Mouse (Mus musculus) adrenal gland, postnatal 36 days (tissue): ENCODE measurements at regions not wholly inside any gene's neighbourhood (a gene's known extent, or its start where the extent isn't known, plus 50 kb on each side); places are given as distances from the start of the nearest gene placed in this dataset.

ENCODE experiments used
- DNase-seq, 2 experiments: peaks; one replicate each; pipeline ENCODE4 v3.0.0; 2021; ENCODE audit warnings: mixed read lengths in 1 of 2

- no peak for DNase-seq
Measured at GRCm38 (mm10) chr4:39508866-39509265, 58.8 kb downstream of the 1700009N14Rik start.

- no peak for DNase-seq
Measured at GRCm38 (mm10) chr4:39527492-39527891, 77.4 kb downstream of the 1700009N14Rik start.

GRCm38 (mm10) chr4:39528661-39529060 lies 78.6 kb downstream of the 1700009N14Rik start:
- DNase-seq = no peak

- DNase-seq = no peak
Measured at GRCm38 (mm10) chr4:39556101-39556763, 106.1 kb downstream of the 1700009N14Rik start.

GRCm38 (mm10) chr4:39597426-39597825 lies 147.3 kb downstream of the 1700009N14Rik start:
- DNase-seq = no peak

- no peak for DNase-seq
Measured at GRCm38 (mm10) chr4:39605046-39605445, 155.0 kb downstream of the 1700009N14Rik start.

GRCm38 (mm10) chr4:39644136-39644535 lies 194.0 kb downstream of the 1700009N14Rik start:
- no peak for DNase-seq

GRCm38 (mm10) chr4:39644849-39645248 lies 194.8 kb downstream of the 1700009N14Rik start:
- DNase-seq = no peak

GRCm38 (mm10) chr4:39660538-39660937 lies 210.4 kb downstream of the 1700009N14Rik start:
- DNase-seq = no peak

GRCm38 (mm10) chr4:39672609-39673008 lies 222.5 kb downstream of the 1700009N14Rik start:
- no peak for DNase-seq

- no peak for DNase-seq
Measured at GRCm38 (mm10) chr4:39695236-39695635, 245.1 kb downstream of the 1700009N14Rik start.

- DNase-seq = peak; percentile 82 to 85
Measured at GRCm38 (mm10) chr4:39697565-39697964, 247.5 kb downstream of the 1700009N14Rik start.

GRCm38 (mm10) chr4:39699347-39699746 lies 249.3 kb downstream of the 1700009N14Rik start:
- DNase-seq = no peak

GRCm38 (mm10) chr4:39717477-39717876 lies 267.4 kb downstream of the 1700009N14Rik start:
- no peak for DNase-seq

- no peak for DNase-seq
Measured at GRCm38 (mm10) chr4:39718691-39719090, 268.6 kb downstream of the 1700009N14Rik start.

- DNase-seq = no peak
Measured at GRCm38 (mm10) chr4:39719951-39720350, 269.9 kb downstream of the 1700009N14Rik start.

GRCm38 (mm10) chr4:39721524-39721923 lies 271.4 kb downstream of the 1700009N14Rik start:
- DNase-seq = no peak

GRCm38 (mm10) chr4:39765586-39765985 lies 315.5 kb downstream of the 1700009N14Rik start:
- DNase-seq = no peak

- no peak for DNase-seq
Measured at GRCm38 (mm10) chr4:39791096-39791495, 341.0 kb downstream of the 1700009N14Rik start.

GRCm38 (mm10) chr4:39809950-39810349 lies 332.9 kb upstream of the Aco1 start:
- DNase-seq = no peak

- no peak for DNase-seq
Measured at GRCm38 (mm10) chr4:39812766-39813165, 330.1 kb upstream of the Aco1 start.

GRCm38 (mm10) chr4:39815620-39816019 lies 327.3 kb upstream of the Aco1 start:
- DNase-seq = no peak

- DNase-seq = no peak
Measured at GRCm38 (mm10) chr4:39817675-39818074, 325.2 kb upstream of the Aco1 start.

GRCm38 (mm10) chr4:39833634-39834033 lies 309.2 kb upstream of the Aco1 start:
- DNase-seq = no peak
